Mouse (Mus musculus) thymus, postnatal 0 days (tissue): ENCODE measurements around the gene Slc10a6. TPM values are rescaled to one million over a fixed set of nuclear protein-coding genes. Genes with fewer than 3 reads are reported as not detected.

ENCODE experiments used
- DNase-seq: peaks from one replicate; pipeline ENCODE4 v3.0.0-alpha.2; 2015; ENCODE audit warnings: low spot score
- polyA plus RNA-seq: library from polyadenylated mRNA; unstranded; fragments of >200 nt; fragmentation: Nextera tagmentation; extraction: Ambion mirVana; gene quantifications from 2 replicates; pipeline ENCODE4 v1.2.1, GENCODE M21; 2015

Slc10a6 gene
- polyA plus RNA-seq, 1 experiment from 2014 or later, result 0.30 TPM

DNA sequence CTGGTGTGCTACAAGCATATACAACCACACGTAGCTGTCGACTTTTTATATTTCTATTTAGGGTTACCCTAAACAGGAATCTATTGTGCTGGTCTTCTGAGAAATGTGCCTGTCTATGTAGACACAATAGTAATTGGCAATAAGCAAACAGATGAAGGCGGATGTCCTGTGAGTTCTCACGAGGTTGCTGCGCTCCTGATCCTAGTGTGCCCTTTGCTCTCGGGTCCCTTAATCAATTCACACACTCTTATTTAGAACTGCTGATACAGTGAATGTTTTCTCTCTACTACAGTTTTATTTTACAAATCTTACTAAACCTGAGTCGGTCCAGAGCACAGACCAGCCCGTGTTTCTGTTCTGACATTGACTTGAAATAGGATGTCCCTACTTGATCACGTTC is 68.7 kb downstream of the Slc10a6 start:
- no peak for DNase-seq

Other genes starting within 250 kb of the Slc10a6 start
- 4.7 and 5.6 TPM in 2 replicates for gene Ptpn13, start 204.2 kb downstream of the Slc10a6 start, polyA plus RNA-seq
- 0.09 and 0.18 TPM in 2 replicates for gene 1700016H13Rik, start 26.6 kb upstream of the Slc10a6 start, polyA plus RNA-seq
- gene Aff1, start 63.0 kb upstream of the Slc10a6 start, polyA plus RNA-seq, result 18.9 and 21.9 TPM in 2 replicates